In the genomic region with DNA sequence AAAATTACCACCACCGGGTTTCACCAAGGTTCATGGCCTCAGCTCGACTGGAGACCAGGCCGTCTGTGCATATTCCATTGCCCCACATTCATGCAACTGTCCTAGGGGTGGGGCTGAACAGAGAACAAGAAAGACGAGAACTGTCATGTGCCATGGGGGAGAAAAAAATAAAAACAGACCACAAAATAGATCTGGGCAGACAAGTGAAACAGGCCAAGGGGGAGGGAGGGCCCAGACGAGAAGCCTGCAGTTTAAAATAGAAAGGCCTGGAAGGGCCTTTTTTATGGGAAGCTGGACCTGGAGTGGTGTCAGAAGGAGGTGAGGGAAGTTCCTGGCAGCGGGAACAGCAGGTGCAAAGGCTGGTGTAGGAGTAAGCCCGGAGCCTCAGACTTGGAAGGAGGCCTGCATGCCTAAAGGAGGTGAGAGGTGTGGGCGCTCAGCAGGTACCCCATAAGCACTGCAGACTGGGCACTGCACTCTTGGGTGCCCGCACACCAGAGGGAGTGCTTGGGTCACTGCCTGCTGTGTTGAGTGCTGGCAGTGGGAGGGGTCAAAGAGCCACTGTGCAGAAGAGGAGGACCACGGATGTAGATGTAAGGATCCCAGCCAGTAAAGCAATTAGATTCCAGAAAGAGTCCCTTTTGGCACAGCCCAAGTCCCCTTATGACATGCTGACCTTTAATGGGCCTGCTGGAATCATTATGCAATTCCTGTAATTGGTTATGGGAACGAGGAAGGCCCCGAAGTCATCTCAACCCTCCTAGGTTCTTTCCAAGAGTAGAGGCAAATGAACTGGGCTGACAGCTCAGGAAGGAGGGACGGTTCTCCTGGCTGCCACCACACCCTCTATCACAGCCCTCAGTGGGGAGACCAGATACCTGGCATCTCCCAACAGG, we compare ENCODE assay signal across 16 mouse cellular contexts. TPM values are rescaled to one million over a fixed set of nuclear protein-coding genes. Genes with fewer than 3 reads are reported as not detected.
DNase-seq lines count a peak whose midpoint lies in the region; ATAC-seq lines count a peak whose summit lies in the region.
"Had no signal": no experiment of that assay in that cellular context is flagged by ENCODE, and none has a peak within 500 bp of the region (broad histone marks: within the 10 kb centered on the region; RNA-seq: fewer than 3 reads in every experiment).

No protein-coding gene starts in this region.

- intact Hi-C loops in heart, postnatal 36 days (cut with DNase I): no loop called here

- peak overlapping the region; percentile 29; the same call in 1 of the 2 replicates for H3K4me2 ChIP-seq in heart, embryonic 12.5 days
- H3K4me2 ChIP-seq in kidney, embryonic 16.5 days (replicated peaks; ENCODE audit: low read depth, low read length): no peak overlapping the region
- H3K4me2 ChIP-seq in limb, embryonic 12.5 days: no peak overlapping the region
- H3K4me2 ChIP-seq: hindbrain, embryonic 14.5 days had no signal

- no peaks in the 10 kb centered on the region for H3K36me3 ChIP-seq in heart, embryonic 12.5 days
- H3K36me3 ChIP-seq in kidney, embryonic 16.5 days (ENCODE audit: insufficient read depth, low read length): no peaks in the 10 kb centered on the region
- no peaks in the 10 kb centered on the region for H3K36me3 ChIP-seq in limb, embryonic 12.5 days
- H3K36me3 ChIP-seq: forebrain, embryonic 10.5 days had no signal

- peak; percentile 22; the same call in 1 of the 2 replicates for ATAC-seq in heart, embryonic 12.5 days (ENCODE audit: insufficient number of reproducible peaks, low FRiP score)
- no peak for ATAC-seq in kidney, embryonic 16.5 days (ENCODE audit: low FRiP score, low TSS enrichment)
- no peak for ATAC-seq in limb, embryonic 12.5 days (ENCODE audit: insufficient number of reproducible peaks, insufficient read depth, low FRiP score, low TSS enrichment, low read depth)
- ATAC-seq: midbrain, embryonic 16.5 days had no signal

- peaks cover 40% of the 10 kb centered on the region for H3K27me3 ChIP-seq in heart, embryonic 12.5 days (replicated peaks)
- peaks cover 6% of the 10 kb centered on the region for H3K27me3 ChIP-seq in kidney, embryonic 16.5 days (ENCODE audit: insufficient read depth, low read length)
- peaks cover 43% of the 10 kb centered on the region for H3K27me3 ChIP-seq in limb, embryonic 12.5 days

- H3K27ac ChIP-seq in heart, embryonic 12.5 days (ENCODE audit: poor library complexity, severe bottlenecking): peak overlapping the region; percentile 88
- H3K27ac ChIP-seq in kidney, embryonic 16.5 days (ENCODE audit: low read length): no peak overlapping the region
- H3K27ac ChIP-seq in limb, embryonic 12.5 days: peak overlapping the region; percentile 51; the same call in 1 of the 2 replicates
- H3K27ac ChIP-seq: hindbrain, embryonic 14.5 days; liver, embryonic 14.5 days; macrophage had no signal

- no peak overlapping the region for H3K4me3 ChIP-seq in heart, embryonic 12.5 days
- no peak overlapping the region for H3K4me3 ChIP-seq in kidney, embryonic 16.5 days (ENCODE audit: low read length)
- no peak overlapping the region for H3K4me3 ChIP-seq in limb, embryonic 12.5 days (replicated peaks)
- H3K4me3 ChIP-seq: forebrain, embryonic 10.5 days had no signal

- 48% methylated on average over 13 of the region's 13 CpGs for WGBS in heart, embryonic 12.5 days
- 59% methylated on average over 13 of the region's 13 CpGs for WGBS in kidney, embryonic 16.5 days
- WGBS in limb, embryonic 12.5 days: 57% methylated on average over 13 of the region's 13 CpGs

- H3K9me3 ChIP-seq in heart, embryonic 12.5 days (replicated peaks): no peaks in the 10 kb centered on the region
- H3K9me3 ChIP-seq in kidney, embryonic 16.5 days (ENCODE audit: low read length): no peaks in the 10 kb centered on the region
- no peaks in the 10 kb centered on the region for H3K9me3 ChIP-seq in limb, embryonic 12.5 days
- H3K9me3 ChIP-seq: forebrain, embryonic 10.5 days had no signal

- H3K9ac ChIP-seq in heart, embryonic 12.5 days: 0 out of 2 replicates have a peak overlapping the region, but pooled peaks have one; percentile 24
- H3K9ac ChIP-seq in kidney, embryonic 16.5 days (replicated peaks; ENCODE audit: low read length): no peak overlapping the region
- no peak overlapping the region for H3K9ac ChIP-seq in limb, embryonic 12.5 days (replicated peaks)
- H3K9ac ChIP-seq: liver, embryonic 14.5 days had no signal

- peaks cover 24% of the 10 kb centered on the region for H3K4me1 ChIP-seq in heart, embryonic 12.5 days (replicated peaks)
- H3K4me1 ChIP-seq in kidney, embryonic 16.5 days (ENCODE audit: insufficient read depth, low read length): 0 out of 2 replicates have a peak, but pooled peaks cover 9% of the 10 kb centered on the region
- H3K4me1 ChIP-seq in limb, embryonic 12.5 days (replicated peaks): peaks cover 13% of the 10 kb centered on the region

- DNase-seq in heart, postnatal 36 days: no peak
- peak; percentile 29 for DNase-seq in kidney, adult 9 months
- DNase-seq in brain, adult 2 months (ENCODE audit: low read depth, low spot score): peak; percentile 14
- DNase-seq in thymus, postnatal 14 days: no peak
- DNase-seq: cerebellum, adult 18-20 months; right cerebral cortex, postnatal 14 days; thymus, postnatal 25 days had no signal

RNA-seq across cellular contexts. Expression of gene Card14, which starts 0.6 kb away (rescaled TPM):
- 0.49 and 0.51 TPM in 2 replicates for polyA plus RNA-seq in heart, embryonic 12.5 days (2016; fragmentation: Nextera tagmentation; extraction: Ambion mirVana)
- total RNA-seq in heart, postnatal 36 days (2021): under 1 TPM; 0.06 to 0.16 TPM
- 0.36 and 0.52 TPM in 2 replicates for polyA plus RNA-seq in kidney, embryonic 16.5 days (2015; fragmentation: Nextera tagmentation; extraction: Ambion mirVana)
- polyA plus RNA-seq in limb, embryonic 12.5 days (2016; fragmentation: Nextera tagmentation; extraction: Ambion mirVana): 0.27 and 0.56 TPM in 2 replicates
- total RNA-seq: MEL had no signal
- polyA plus RNA-seq: forebrain, embryonic 10.5 days had no signal

RNA-seq across cellular contexts. Expression of gene Eif4a3, which starts 7.1 kb away (rescaled TPM):
- 270 and 276 TPM in 2 replicates for polyA plus RNA-seq in heart, embryonic 12.5 days (2016; fragmentation: Nextera tagmentation; extraction: Ambion mirVana)
- total RNA-seq in heart, postnatal 36 days (2021): 10 to 100 TPM; 64.4 to 72.8 TPM
- polyA plus RNA-seq in kidney, embryonic 16.5 days (2015; fragmentation: Nextera tagmentation; extraction: Ambion mirVana): 381 and 389 TPM in 2 replicates
- 390 and 396 TPM in 2 replicates for polyA plus RNA-seq in limb, embryonic 12.5 days (2016; fragmentation: Nextera tagmentation; extraction: Ambion mirVana)

RNA-seq across cellular contexts. Expression of gene Gaa, which starts 39.3 kb away (rescaled TPM):
- 116 and 117 TPM in 2 replicates for polyA plus RNA-seq in heart, embryonic 12.5 days (2016; fragmentation: Nextera tagmentation; extraction: Ambion mirVana)
- total RNA-seq in heart, postnatal 36 days (2021): 10 to 100 TPM; 79.4 to 86.8 TPM
- polyA plus RNA-seq in kidney, embryonic 16.5 days (2015; fragmentation: Nextera tagmentation; extraction: Ambion mirVana): 80.7 and 82.6 TPM in 2 replicates
- 39.4 and 43.4 TPM in 2 replicates for polyA plus RNA-seq in limb, embryonic 12.5 days (2016; fragmentation: Nextera tagmentation; extraction: Ambion mirVana)

RNA-seq across cellular contexts. Expression of gene Sgsh, which starts 48.3 kb away (rescaled TPM):
- 7.3 and 7.5 TPM in 2 replicates for polyA plus RNA-seq in heart, embryonic 12.5 days (2016; fragmentation: Nextera tagmentation; extraction: Ambion mirVana)
- total RNA-seq in heart, postnatal 36 days (2021): 1 to 10 TPM; 4.9 to 5.3 TPM
- 8.3 and 8.7 TPM in 2 replicates for polyA plus RNA-seq in kidney, embryonic 16.5 days (2015; fragmentation: Nextera tagmentation; extraction: Ambion mirVana)
- 5.5 and 6.1 TPM in 2 replicates for polyA plus RNA-seq in limb, embryonic 12.5 days (2016; fragmentation: Nextera tagmentation; extraction: Ambion mirVana)

RNA-seq across cellular contexts. Expression of gene Slc26a11, which starts 48.3 kb away (rescaled TPM):
- polyA plus RNA-seq in heart, embryonic 12.5 days (2016; fragmentation: Nextera tagmentation; extraction: Ambion mirVana): 9.8 and 10.8 TPM in 2 replicates
- 1 to 10 TPM; 3.7 to 4.3 TPM for total RNA-seq in heart, postnatal 36 days (2021)
- polyA plus RNA-seq in kidney, embryonic 16.5 days (2015; fragmentation: Nextera tagmentation; extraction: Ambion mirVana): 11.3 and 12.5 TPM in 2 replicates
- 12.2 and 12.4 TPM in 2 replicates for polyA plus RNA-seq in limb, embryonic 12.5 days (2016; fragmentation: Nextera tagmentation; extraction: Ambion mirVana)
- total RNA-seq: MEL had no signal

Comparison
In these comparisons a context has a peak if more than half of its experiments do, and no peak if none do; other contexts are left out.
1. DNase-seq: peak in kidney, adult 9 months (single experiment) and brain, adult 2 months (single experiment); none in heart, postnatal 36 days (0 of 2) and thymus, postnatal 14 days (single experiment).